Mouse (Mus musculus) gastrocnemius, adult 2 months (tissue): ENCODE measurements around the gene Vil1. TPM values are rescaled to one million over a fixed set of nuclear protein-coding genes. Genes with fewer than 3 reads are reported as not detected.
A peak's percentile ranks its signal among the peaks of the same experiment; 100 is the strongest.

ENCODE experiments used
- DNase-seq: peaks from one replicate; pipeline ENCODE4 v3.0.0; 2022
- H3K27ac ChIP-seq: fragments of 200-600 bp; 2 replicates; pipeline ENCODE4 v1.8.1; 2022; ENCODE audit warnings: mild to moderate bottlenecking
- H3K4me3 ChIP-seq: fragments of 200-600 bp; 2 replicates; pipeline ENCODE4 v1.8.1; 2022; ENCODE audit warnings: mild to moderate bottlenecking, moderate library complexity
- CTCF ChIP-seq: fragments of 200-600 bp; IDR thresholded peaks from 2 replicates; pipeline ENCODE4 v1.8.1; 2022; ENCODE audit warnings: antibody characterized with exemption, mild to moderate bottlenecking, moderate library complexity
- intact Hi-C: fragments of 180-260 bp; cut with DNase I; formaldehyde crosslinking; loops from one replicate; pipeline ENCODE4 v1.15.1; 2025
- total RNA-seq, 2 experiments: library from RNA; stranded (reverse); gene quantifications; 2 replicates each; pipeline ENCODE4 v1.2.3; 2021

Gene Vil1
- total RNA-seq, 2 experiments from 2014 or later = not detected

GRCm38 (mm10) chr1:74397919-74398451, 11.2 kb upstream of the Vil1 start:
- DNase-seq = peak; percentile 75
- peak overlapping the region; percentile 92 for H3K27ac ChIP-seq
- TF ChIP-seq CTCF = peak; percentile 83
- intact Hi-C loops = loop anchor here (10.0 kb wide), 1 partner anchor 917 kb away; the partner anchor contains the start of gene Dnpep
- peak overlapping the region; percentile 78 for H3K4me3 ChIP-seq

- Histone ChIP-seq H3K27ac (no peak overlapping the region), H3K4me3 (no peak overlapping the region)
- DNase-seq = no peak
- intact Hi-C loops = loop anchor here (5.0 kb wide), 1 partner anchor 52 kb away; no protein-coding TSS in a partner anchor
- no peak for TF ChIP-seq CTCF
Measured at GRCm38 (mm10) chr1:74400531-74400930, 8.6 kb upstream of the Vil1 start.

GRCm38 (mm10) chr1:74401015-74401702, 8.0 kb upstream of the Vil1 start:
- intact Hi-C loops = loop anchor here (5.0 kb wide), 1 partner anchor 51 kb away; no protein-coding TSS in a partner anchor
- no peak for DNase-seq
- Histone ChIP-seq H3K4me3 (no peak overlapping the region), H3K27ac (no peak overlapping the region)
- TF ChIP-seq CTCF = no peak

GRCm38 (mm10) chr1:74404206-74404605, 5.0 kb upstream of the Vil1 start:
- no peak for DNase-seq
- H3K27ac ChIP-seq = no peak overlapping the region
- no peak overlapping the region for H3K4me3 ChIP-seq
- intact Hi-C loops = loop anchor here (5.0 kb wide), 1 partner anchor 48 kb away; no protein-coding TSS in a partner anchor
- no peak for TF ChIP-seq CTCF

GRCm38 (mm10) chr1:74411753-74412325, 2.7 kb downstream of the Vil1 start:
- no peak overlapping the region for H3K27ac ChIP-seq
- TF ChIP-seq CTCF = no peak
- no peak for DNase-seq
- intact Hi-C loops = no loop called here
- H3K4me3 ChIP-seq = no peak overlapping the region

- intact Hi-C loops = no loop called here
- no peak for DNase-seq
- no peak overlapping the region for H3K27ac ChIP-seq
- TF ChIP-seq CTCF = no peak
- H3K4me3 ChIP-seq = no peak overlapping the region
Measured at GRCm38 (mm10) chr1:74412711-74413110, 3.5 kb downstream of the Vil1 start.

GRCm38 (mm10) chr1:74415143-74415542, 6.0 kb downstream of the Vil1 start:
- peak; percentile 67 for DNase-seq
- TF ChIP-seq CTCF = no peak
- intact Hi-C loops = no loop called here
- no peak overlapping the region for H3K4me3 ChIP-seq
- H3K27ac ChIP-seq = no peak overlapping the region

- intact Hi-C loops = no loop called here
Measured at GRCm38 (mm10) chr1:74418747-74419439, 9.7 kb downstream of the Vil1 start.

GRCm38 (mm10) chr1:74419440-74419794, 10.2 kb downstream of the Vil1 start:
- intact Hi-C loops = no loop called here
- H3K4me3 ChIP-seq = no peak overlapping the region
- H3K27ac ChIP-seq = no peak overlapping the region
- no peak for DNase-seq
- no peak for TF ChIP-seq CTCF

More at GRCm38 (mm10) chr1:74418747-74419439, 9.7 kb downstream of the Vil1 start:
- no peak for TF ChIP-seq CTCF
- no peak for DNase-seq
- Histone ChIP-seq H3K4me3 (no peak overlapping the region), H3K27ac (no peak overlapping the region)

GRCm38 (mm10) chr1:74423147-74423546, 14.0 kb downstream of the Vil1 start:
- TF ChIP-seq CTCF = no peak
- Histone ChIP-seq H3K4me3 (no peak overlapping the region), H3K27ac (no peak overlapping the region)
- intact Hi-C loops = no loop called here
- DNase-seq = no peak

GRCm38 (mm10) chr1:74425845-74426244, 16.7 kb downstream of the Vil1 start:
- Histone ChIP-seq H3K27ac (no peak overlapping the region), H3K4me3 (no peak overlapping the region)
- no peak for DNase-seq
- intact Hi-C loops = no loop called here
- no peak for TF ChIP-seq CTCF

GRCm38 (mm10) chr1:74433220-74433619, 24.0 kb downstream of the Vil1 start:
- no peak overlapping the region for H3K27ac ChIP-seq
- intact Hi-C loops = no loop called here
- TF ChIP-seq CTCF = no peak
- no peak for DNase-seq
- no peak overlapping the region for H3K4me3 ChIP-seq

GRCm38 (mm10) chr1:74434596-74434995, 25.4 kb downstream of the Vil1 start:
- no peak for TF ChIP-seq CTCF
- DNase-seq = no peak
- intact Hi-C loops = no loop called here
- peak overlapping the region; percentile 29; the same call in 1 of the 2 replicates for H3K27ac ChIP-seq
- H3K4me3 ChIP-seq = no peak overlapping the region
